Mouse (Mus musculus) forebrain, postnatal 0 days (tissue): ENCODE results near the gene Gpank1. TPM values are rescaled to one million over a fixed set of nuclear protein-coding genes. Genes with fewer than 3 reads are reported as not detected.

ENCODE experiments used
- ATAC-seq: fragments of 200-750 bp; cut with Nextera tagmentation; 2 replicates; pipeline ENCODE4 v1.8.0; 2017; ENCODE audit warnings: mild to moderate bottlenecking, moderate library complexity
- DNase-seq: peaks from one replicate; pipeline ENCODE4 v3.0.0-alpha.2; 2015
- H3K27ac ChIP-seq: fragments of 300-500 bp; sonication (generic); 2 replicates; pipeline ENCODE4 v1.5.1; 2014; ENCODE audit warnings: low read depth, mild to moderate bottlenecking, antibody characterized with exemption, low read length, moderate library complexity, mixed read lengths
- H3K27me3 ChIP-seq: fragments of 300-500 bp; sonication (generic); 2 replicates; pipeline ENCODE4 v1.6.1; 2014; ENCODE audit warnings: mild to moderate bottlenecking, low read length, mixed read lengths; ENCODE audit not compliant: insufficient read depth
- H3K36me3 ChIP-seq: fragments of 300-500 bp; sonication (generic); 2 replicates; pipeline ENCODE4 v1.6.1; 2014; ENCODE audit warnings: mild to moderate bottlenecking, moderate library complexity; ENCODE audit not compliant: insufficient read depth
- H3K4me1 ChIP-seq: fragments of 300-500 bp; sonication (generic); 2 replicates; pipeline ENCODE4 v1.6.1; 2014; ENCODE audit warnings: antibody characterized with exemption; ENCODE audit not compliant: insufficient read depth
- H3K4me2 ChIP-seq: fragments of 300-500 bp; sonication (generic); 2 replicates; pipeline ENCODE4 v1.6.1; 2014; ENCODE audit warnings: low read depth, mild to moderate bottlenecking, moderate library complexity
- H3K4me3 ChIP-seq: fragments of 300-500 bp; sonication (generic); 2 replicates; pipeline ENCODE4 v1.5.1; 2014; ENCODE audit warnings: low read depth, low read length, mixed read lengths
- H3K9ac ChIP-seq: fragments of 300-500 bp; sonication (generic); 2 replicates; pipeline ENCODE4 v1.6.1; 2014; ENCODE audit warnings: mild to moderate bottlenecking
- H3K9me3 ChIP-seq: fragments of 300-500 bp; sonication (generic); 2 replicates; pipeline ENCODE4 v1.6.1; 2016; ENCODE audit warnings: low read length
- CTCF ChIP-seq: sonication (generic); IDR thresholded peaks from 2 replicates; pipeline ENCODE4 v1.5.1; 2016; ENCODE audit warnings: antibody characterized with exemption, control low read depth, low read depth
- WGBS: fragments of 180-500 bp; shearing (Covaris S2); extraction: QIAGEN DNeasy Blood & Tissue Kit; methylation state at CpG from one replicate; pipeline ENCODE4 v1.1.7; 2014; 5-methylcytosine and 5-hydroxymethylcytosine counted together
- polyA plus RNA-seq: library from polyadenylated mRNA; unstranded; fragments of >200 nt; fragmentation: Nextera tagmentation; extraction: Ambion mirVana; gene quantifications from 2 replicates; pipeline ENCODE4 v1.2.1, GENCODE M21; 2015
- total RNA-seq: library from RNA; depleted of rRNA; stranded (reverse); fragments of >200 nt; gene quantifications from 2 replicates; pipeline ENCODE4 v1.2.3, GENCODE M21; 2014

Gene Gpank1
- total and polyA plus RNA-seq, 2 experiments from 2014 or later, result 16.9 to 19.7 TPM

DNA sequence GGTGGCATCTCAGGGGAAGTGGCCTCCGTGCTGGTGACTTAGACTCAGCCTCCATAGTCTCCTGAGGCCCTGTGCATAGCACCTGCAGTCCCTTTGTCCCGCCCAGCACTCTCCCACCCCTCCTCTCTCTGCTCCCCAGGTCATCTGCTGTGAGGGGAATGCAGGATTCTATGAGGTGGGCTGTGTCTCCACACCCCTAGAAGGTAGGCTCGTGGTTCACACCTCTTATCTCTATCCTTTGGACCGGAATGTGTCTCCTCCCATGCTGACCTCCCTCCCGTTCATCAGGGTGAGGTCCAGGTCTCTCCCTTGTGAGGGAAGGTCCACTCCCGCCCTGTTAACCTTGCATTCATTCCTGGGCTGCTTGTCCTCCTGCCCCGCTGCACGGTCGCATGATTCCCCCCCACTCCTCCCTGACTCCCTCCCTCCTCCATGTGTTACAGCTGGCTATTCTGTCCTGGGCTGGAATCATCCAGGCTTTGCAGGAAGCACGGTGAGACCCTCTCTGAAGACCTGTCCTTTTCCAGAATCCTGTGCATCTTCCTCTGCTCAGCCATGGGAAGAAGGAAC is 21.0 kb upstream of the Gpank1 start:
- DNase-seq, result no peak
- H3K9me3 ChIP-seq, result no peaks in the 10 kb centered on the region
- H3K27me3 ChIP-seq, result no peaks in the 10 kb centered on the region
- no peak overlapping the region for H3K9ac ChIP-seq
- peaks cover 75% of the 10 kb centered on the region for H3K36me3 ChIP-seq
- H3K4me2 ChIP-seq, result no peak overlapping the region
- no peak overlapping the region for H3K4me3 ChIP-seq
- TF ChIP-seq CTCF, result no peak
- 73% methylated on average over 10 of the region's 10 CpGs for WGBS
- no peak overlapping the region for H3K27ac ChIP-seq
- no peak for ATAC-seq
- H3K4me1 ChIP-seq, result no peaks in the 10 kb centered on the region

GRCm38 (mm10) chr17:35101161-35101560 is 20.1 kb upstream of the Gpank1 start:
- Histone ChIP-seq H3K4me2 (no peak overlapping the region), H3K36me3 (peaks cover 73% of the 10 kb centered on the region), H3K27ac (no peak overlapping the region), H3K9me3 (no peaks in the 10 kb centered on the region), H3K4me3 (no peak overlapping the region), H3K27me3 (no peaks in the 10 kb centered on the region), H3K4me1 (no peaks in the 10 kb centered on the region), H3K9ac (no peak overlapping the region)
- ATAC-seq, result no peak
- no peak for DNase-seq
- TF ChIP-seq CTCF, result no peak
- WGBS, result 95% methylated on average over 11 of the region's 11 CpGs

DNA sequence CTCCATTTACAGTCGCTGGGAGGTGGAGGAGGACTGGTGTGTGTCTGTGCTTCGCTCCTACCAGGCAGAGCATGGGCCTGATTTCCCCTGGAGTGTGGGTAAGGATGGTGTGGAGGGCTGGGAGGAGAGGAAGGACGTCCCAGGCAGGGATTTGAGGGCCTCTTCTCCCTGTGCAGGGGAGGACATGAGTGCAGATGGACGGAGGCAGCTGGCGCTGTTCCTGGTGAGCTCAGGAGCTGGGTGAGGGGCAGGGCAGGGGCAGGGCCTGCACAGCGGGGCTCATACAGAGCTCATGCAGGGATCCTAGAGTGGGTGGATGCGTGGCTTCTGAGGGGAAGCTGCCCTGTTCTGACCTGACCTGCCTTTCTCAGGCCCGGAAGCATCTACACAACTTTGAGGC is 19.0 kb upstream of the Gpank1 start:
- H3K27ac ChIP-seq, result no peak overlapping the region
- H3K4me2 ChIP-seq, result no peak overlapping the region
- no peaks in the 10 kb centered on the region for H3K4me1 ChIP-seq
- H3K9me3 ChIP-seq, result no peaks in the 10 kb centered on the region
- H3K9ac ChIP-seq, result no peak overlapping the region
- peaks cover 62% of the 10 kb centered on the region for H3K36me3 ChIP-seq
- no peak overlapping the region for H3K4me3 ChIP-seq
- WGBS, result 76% methylated on average over 8 of the region's 8 CpGs
- DNase-seq, result no peak
- no peak for TF ChIP-seq CTCF
- no peak for ATAC-seq
- H3K27me3 ChIP-seq, result no peaks in the 10 kb centered on the region

GRCm38 (mm10) chr17:35103221-35103690 is 18.0 kb upstream of the Gpank1 start:
- Histone ChIP-seq H3K4me2 (no peak overlapping the region), H3K4me3 (no peak overlapping the region), H3K9me3 (no peaks in the 10 kb centered on the region), H3K27ac (no peak overlapping the region), H3K36me3 (peaks cover 55% of the 10 kb centered on the region), H3K27me3 (no peaks in the 10 kb centered on the region), H3K9ac (no peak overlapping the region), H3K4me1 (no peaks in the 10 kb centered on the region)
- 74% methylated on average over 6 of the region's 6 CpGs for WGBS
- ATAC-seq (no peak), DNase-seq (no peak)
- TF ChIP-seq CTCF, result no peak

- Histone ChIP-seq H3K27me3 (no peaks in the 10 kb centered on the region), H3K27ac (no peak overlapping the region), H3K4me1 (no peaks in the 10 kb centered on the region), H3K4me3 (no peak overlapping the region), H3K9ac (no peak overlapping the region), H3K9me3 (no peaks in the 10 kb centered on the region), H3K4me2 (no peak overlapping the region), H3K36me3 (peaks cover 47% of the 10 kb centered on the region)
- 96% methylated on average over 7 of the region's 7 CpGs for WGBS
- ATAC-seq (no peak), DNase-seq (no peak)
- no peak for TF ChIP-seq CTCF
Observed at GRCm38 (mm10) chr17:35104079-35104478, 17.2 kb upstream of the Gpank1 start.

DNA sequence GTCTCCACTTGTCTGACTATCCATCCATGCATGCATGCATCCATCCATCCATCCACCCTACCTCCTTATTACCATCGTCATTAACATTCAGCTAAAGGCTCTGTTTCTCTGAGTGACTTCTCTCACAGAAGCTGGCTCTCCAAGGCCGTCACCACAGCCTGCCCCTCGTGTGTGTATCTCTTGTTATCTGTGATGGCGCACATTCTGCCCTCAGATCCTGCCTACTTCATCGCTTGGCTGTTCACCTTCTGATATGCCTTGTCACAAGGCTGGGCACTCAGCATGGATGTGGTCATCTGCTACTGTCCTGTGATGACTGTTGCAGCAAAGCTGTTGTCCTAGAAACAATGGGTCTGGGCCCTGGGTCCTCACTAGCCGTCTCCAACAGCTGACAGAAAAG is 16.5 kb upstream of the Gpank1 start:
- Histone ChIP-seq H3K27ac (no peak overlapping the region), H3K9me3 (no peaks in the 10 kb centered on the region), H3K9ac (no peak overlapping the region), H3K27me3 (no peaks in the 10 kb centered on the region), H3K4me1 (no peaks in the 10 kb centered on the region), H3K36me3 (peaks cover 40% of the 10 kb centered on the region), H3K4me3 (no peak overlapping the region), H3K4me2 (no peak overlapping the region)
- DNase-seq, result no peak
- no peak for TF ChIP-seq CTCF
- 78% methylated on average over 6 of the region's 6 CpGs for WGBS
- ATAC-seq, result no peak

GRCm38 (mm10) chr17:35105740-35106389 is 15.4 kb upstream of the Gpank1 start:
- peak; percentile 28 for DNase-seq
- peak overlapping the region; percentile 24; the same call in 1 of the 2 replicates for H3K4me2 ChIP-seq
- H3K36me3 ChIP-seq, result peaks cover 29% of the 10 kb centered on the region
- WGBS, result 21% methylated on average over 13 of the region's 13 CpGs
- no peak overlapping the region for H3K4me3 ChIP-seq
- H3K27me3 ChIP-seq, result no peaks in the 10 kb centered on the region
- ATAC-seq, result peak; percentile 46; the same call in 1 of the 2 replicates
- H3K9ac ChIP-seq, result no peak overlapping the region
- no peaks in the 10 kb centered on the region for H3K4me1 ChIP-seq
- H3K9me3 ChIP-seq, result no peaks in the 10 kb centered on the region
- no peak overlapping the region for H3K27ac ChIP-seq
- peak; percentile 66 for TF ChIP-seq CTCF
